Mouse (Mus musculus) bone marrow macrophage, adult 2 months (primary cell): Measurements from ENCODE around the gene Smad3.

ENCODE experiments used
- CTCF ChIP-seq: IDR thresholded peaks from 2 replicates; pipeline ENCODE4 v1.5.1; 2012; ENCODE audit warnings: low read depth, mild to moderate bottlenecking, low read length, moderate library complexity
- POLR2A ChIP-seq: IDR thresholded peaks from 2 replicates; pipeline ENCODE4 v1.6.1; 2012; ENCODE audit warnings: mild to moderate bottlenecking, low read depth, low read length, borderline replicate concordance

GRCm38 (mm10) chr9:63603849-63604248, 153.9 kb downstream of the Smad3 start:
- TF ChIP-seq POLR2A (no peak), CTCF (no peak)
